Mouse (Mus musculus): ENCODE results near the gene Srsf9. TPM values are rescaled to one million over a fixed set of nuclear protein-coding genes. Genes with fewer than 3 reads are reported as not detected.

Gene Srsf9
- polyA plus RNA-seq, 1 experiment from 2014 or later = 264 TPM

DNA sequence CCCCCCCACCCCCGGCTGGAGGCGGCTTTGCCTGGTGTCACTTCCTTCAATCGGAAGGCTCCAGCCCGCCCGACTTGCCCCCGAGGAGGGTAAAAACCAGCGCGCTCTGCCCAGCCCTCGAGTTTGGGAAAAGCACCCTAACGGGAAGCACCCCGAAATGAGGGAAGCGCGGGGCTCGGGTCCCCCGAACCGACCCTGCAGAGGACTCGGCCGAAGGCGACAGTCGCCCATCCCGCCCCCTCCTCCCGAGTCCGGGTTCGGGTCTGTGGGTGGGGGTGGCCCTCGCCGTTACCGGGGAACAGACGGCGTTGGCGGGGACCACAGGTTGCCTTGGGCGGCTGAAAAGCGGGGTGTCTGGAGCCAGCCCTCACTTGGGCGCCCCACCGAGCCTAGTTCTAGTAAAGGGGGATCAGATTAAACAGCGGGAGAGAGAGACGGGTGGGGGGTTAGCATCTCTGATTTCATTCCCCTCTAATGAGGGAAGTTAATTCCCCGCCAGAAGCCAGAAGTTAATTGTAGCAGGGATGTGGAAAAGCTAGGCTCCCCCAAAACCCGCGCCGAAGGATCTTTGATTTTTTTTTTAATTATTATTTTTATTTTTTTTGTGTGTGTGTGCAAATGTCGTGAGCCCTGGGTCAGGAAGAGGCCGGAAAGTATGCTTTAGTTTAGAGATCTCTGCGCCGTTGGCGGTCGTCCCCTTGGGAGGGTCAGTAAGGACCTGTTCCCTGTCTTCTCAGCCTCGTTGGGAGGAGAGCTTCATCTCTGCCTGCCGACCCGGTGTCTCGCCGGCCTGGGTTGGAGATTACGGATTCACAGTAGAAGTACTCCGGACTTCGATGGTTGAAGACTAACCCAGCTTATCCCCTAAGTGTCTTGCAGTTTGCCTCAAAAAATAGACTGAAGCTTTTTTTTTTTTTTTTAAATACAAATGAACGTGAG is 902 bp downstream of the Srsf9 start:
- under 1% methylated on average over 54 of the region's 55 CpGs for WGBS
- H3K4me3 ChIP-seq (replicated peaks) = peak overlapping the region; percentile 95
- no peaks in the 10 kb centered on the region for H3K9me3 ChIP-seq (replicated peaks)
- H3K4me1 ChIP-seq = peaks cover 30% of the 10 kb centered on the region
- peaks cover 31% of the 10 kb centered on the region for H3K36me3 ChIP-seq
- H3K27ac ChIP-seq (replicated peaks) = peak overlapping the region; percentile 88
- peak; percentile 40 for ATAC-seq (ENCODE audit: insufficient number of reproducible peaks, low FRiP score, low TSS enrichment, low read depth)
- H3K27me3 ChIP-seq = no peaks in the 10 kb centered on the region
- H3K4me2 ChIP-seq (replicated peaks) = peak overlapping the region; percentile 68
- H3K9ac ChIP-seq = peak overlapping the region; percentile 86

GRCm38 (mm10) chr5:115330955-115331354 is 4.0 kb downstream of the Srsf9 start:
- no peaks in the 10 kb centered on the region for H3K27me3 ChIP-seq
- WGBS = 75% methylated on average over 9 of the region's 9 CpGs
- peaks cover 26% of the 10 kb centered on the region for H3K4me1 ChIP-seq
- H3K27ac ChIP-seq (replicated peaks) = no peak overlapping the region
- no peak for ATAC-seq (ENCODE audit: insufficient number of reproducible peaks, low FRiP score, low TSS enrichment, low read depth)
- no peak overlapping the region for H3K4me2 ChIP-seq (replicated peaks)
- no peak overlapping the region for H3K9ac ChIP-seq
- H3K9me3 ChIP-seq (replicated peaks) = no peaks in the 10 kb centered on the region
- H3K4me3 ChIP-seq (replicated peaks) = no peak overlapping the region
- peaks cover 62% of the 10 kb centered on the region for H3K36me3 ChIP-seq

- no peak overlapping the region for H3K4me3 ChIP-seq (replicated peaks)
- H3K4me2 ChIP-seq (replicated peaks) = no peak overlapping the region
- no peak overlapping the region for H3K27ac ChIP-seq (replicated peaks)
- H3K9me3 ChIP-seq (replicated peaks) = no peaks in the 10 kb centered on the region
- ATAC-seq (ENCODE audit: insufficient number of reproducible peaks, low FRiP score, low TSS enrichment, low read depth) = no peak
- H3K36me3 ChIP-seq = peaks cover 74% of the 10 kb centered on the region
- H3K9ac ChIP-seq = no peak overlapping the region
- no peaks in the 10 kb centered on the region for H3K27me3 ChIP-seq
- H3K4me1 ChIP-seq = peaks cover 13% of the 10 kb centered on the region; the same call in 1 of the 2 replicates
- WGBS = 78% methylated on average over 3 of the region's 3 CpGs
These were observed 6.6 kb downstream of the Srsf9 start for GRCm38 (mm10) chr5:115333626-115334025.

- no peak overlapping the region; the same call in 1 of the 2 replicates for H3K9ac ChIP-seq
- no peaks in the 10 kb centered on the region for H3K9me3 ChIP-seq (replicated peaks)
- H3K27ac ChIP-seq (replicated peaks) = no peak overlapping the region
- peak overlapping the region; percentile 97 for H3K4me3 ChIP-seq (replicated peaks)
- 27% methylated on average over 7 of the region's 7 CpGs for WGBS
- peak overlapping the region; percentile 73 for H3K4me2 ChIP-seq (replicated peaks)
- no peaks in the 10 kb centered on the region for H3K27me3 ChIP-seq
- H3K4me1 ChIP-seq = peaks cover 23% of the 10 kb centered on the region
- no peak for ATAC-seq (ENCODE audit: insufficient number of reproducible peaks, low FRiP score, low TSS enrichment, low read depth)
- H3K36me3 ChIP-seq = peaks cover 49% of the 10 kb centered on the region
These were observed 13.0 kb downstream of the Srsf9 start for GRCm38 (mm10) chr5:115340007-115340406.

- Histone ChIP-seq H3K9ac (peak within 1 kb of the TSS; percentile 94), H3K9me3 (replicated peaks) (no peaks in the 10 kb centered on the region), H3K27me3 (no peaks in the 10 kb centered on the region), H3K4me1 (peaks cover 23% of the 10 kb centered on the region), H3K4me3 (replicated peaks) (peak within 1 kb of the TSS; percentile 97), H3K27ac (replicated peaks) (peak within 1 kb of the TSS; percentile 86), H3K4me2 (replicated peaks) (peak within 1 kb of the TSS; percentile 73), H3K36me3 (peaks cover 49% of the 10 kb centered on the region)
- WGBS = under 1% methylated on average over 62 of the region's 62 CpGs
- ATAC-seq (ENCODE audit: insufficient number of reproducible peaks, low FRiP score, low TSS enrichment, low read depth) = peak; percentile 89
These were observed 13.8 kb downstream of the Srsf9 start, which contains the start of the genes Gatc and Triap1 for GRCm38 (mm10) chr5:115340577-115341313. TSS of gene Gatc (minus strand) at chr5:115341178. TSS of gene Triap1 (plus strand) at chr5:115341225.

DNA sequence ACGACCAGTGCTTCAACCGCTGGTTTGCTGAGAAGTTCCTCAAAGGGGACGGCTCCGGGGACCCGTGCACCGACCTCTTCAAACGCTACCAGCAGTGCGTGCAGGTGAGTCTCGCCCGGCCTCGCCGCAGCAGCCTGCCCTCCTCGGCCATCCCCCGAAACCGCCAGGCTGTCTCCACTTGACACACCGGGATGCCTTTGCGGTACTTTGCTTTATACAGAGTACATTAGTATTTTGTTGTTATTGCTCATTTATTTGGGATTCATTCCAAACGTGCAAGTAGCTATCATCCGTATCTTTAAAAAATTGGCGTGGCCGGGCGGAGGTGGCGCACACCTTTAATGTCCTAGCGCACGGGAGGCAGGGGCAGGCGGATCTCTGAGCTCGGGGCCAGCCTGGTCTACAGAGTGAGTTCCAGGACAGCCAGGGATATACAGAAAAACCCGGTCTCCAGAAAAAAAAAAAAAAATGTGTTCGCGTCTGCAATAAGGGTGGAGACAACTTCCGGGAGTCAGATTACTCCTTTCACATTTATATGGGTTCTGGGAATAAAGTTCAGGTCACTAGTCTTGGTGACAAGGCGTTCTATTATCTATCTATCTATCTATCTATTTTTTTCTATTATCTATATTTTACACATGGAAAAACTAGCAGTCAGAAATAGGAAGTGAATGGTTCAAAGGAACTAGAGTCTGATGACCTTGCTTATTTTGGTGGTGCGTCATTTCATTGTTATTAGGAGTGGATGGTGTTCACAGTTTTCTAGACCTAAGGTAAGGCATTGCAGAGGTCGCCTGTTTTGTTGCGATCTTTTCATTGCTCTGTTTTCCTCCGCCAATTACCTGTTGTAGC is 14.6 kb downstream of the Srsf9 start:
- peak overlapping the region; percentile 73 for H3K4me2 ChIP-seq (replicated peaks)
- H3K9me3 ChIP-seq (replicated peaks) = no peaks in the 10 kb centered on the region
- H3K4me1 ChIP-seq = peaks cover 23% of the 10 kb centered on the region
- peaks cover 49% of the 10 kb centered on the region for H3K36me3 ChIP-seq
- H3K9ac ChIP-seq = peak overlapping the region; percentile 94
- no peak; the same call in 1 of the 2 replicates for ATAC-seq (ENCODE audit: insufficient number of reproducible peaks, low FRiP score, low TSS enrichment, low read depth)
- peak overlapping the region; percentile 97 for H3K4me3 ChIP-seq (replicated peaks)
- 12% methylated on average over 36 of the region's 36 CpGs for WGBS
- H3K27me3 ChIP-seq = no peaks in the 10 kb centered on the region
- H3K27ac ChIP-seq (replicated peaks) = peak overlapping the region; percentile 48; the same call in 1 of the 2 replicates

- WGBS = 2% methylated on average over 5 of the region's 5 CpGs
- ATAC-seq (ENCODE audit: insufficient number of reproducible peaks, low FRiP score, low TSS enrichment, low read depth) = 0 out of 2 replicates have a peak, but pooled peaks have one; percentile 44
These were observed 20.6 kb downstream of the Srsf9 start for GRCm38 (mm10) chr5:115347564-115347963.

DNA sequence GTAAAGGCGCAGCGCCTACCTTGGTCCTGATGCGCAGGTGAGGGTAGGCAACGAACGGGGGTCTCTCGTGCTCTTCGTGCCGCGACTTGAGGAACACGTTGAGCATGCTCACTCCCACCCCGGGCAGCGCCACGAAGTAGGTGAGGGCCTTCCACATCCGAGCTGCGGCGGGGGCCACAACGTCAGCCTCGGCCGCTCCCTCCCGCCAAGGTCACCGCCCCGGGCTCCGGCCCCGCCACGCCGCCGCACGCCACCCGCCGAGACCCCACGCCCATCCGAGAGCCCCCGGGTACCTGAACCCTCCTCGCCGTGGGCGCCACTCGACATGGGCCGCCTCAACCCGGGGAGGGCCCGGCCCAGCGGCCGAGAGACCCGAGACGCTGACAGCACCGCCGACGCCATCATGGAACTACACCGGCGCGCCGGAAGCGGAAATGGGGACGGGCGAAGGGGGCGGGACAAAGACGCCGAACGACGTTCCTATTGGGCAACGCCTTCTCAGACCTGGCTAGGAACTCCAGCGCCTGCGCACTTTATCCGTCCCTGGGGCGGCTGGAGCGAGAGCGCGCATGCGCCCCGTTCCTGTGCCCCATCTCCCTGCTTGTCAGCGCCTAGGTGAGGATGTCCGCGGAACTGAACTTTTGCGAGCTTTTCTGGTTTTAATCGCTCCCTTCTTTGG is 21.7 kb downstream of the Srsf9 start, which contains the start of gene Cox6a1:
Cox6a1 (minus strand) TSS at position 436 of the 679 bp plus-strand sequence.
- WGBS = under 1% methylated on average over 64 of the region's 74 CpGs
- Histone ChIP-seq H3K4me2 (replicated peaks) (peak within 1 kb of the TSS; percentile 90), H3K36me3 (peaks cover 29% of the 10 kb centered on the region), H3K27me3 (no peaks in the 10 kb centered on the region), H3K9ac (peak within 1 kb of the TSS; percentile 93), H3K4me3 (replicated peaks) (peak within 1 kb of the TSS; percentile 94), H3K4me1 (peaks cover 13% of the 10 kb centered on the region), H3K9me3 (replicated peaks) (no peaks in the 10 kb centered on the region), H3K27ac (replicated peaks) (peak within 1 kb of the TSS; percentile 86)
- ATAC-seq (ENCODE audit: insufficient number of reproducible peaks, low FRiP score, low TSS enrichment, low read depth) = peak; percentile 95

More at GRCm38 (mm10) chr5:115347564-115347963, 20.6 kb downstream of the Srsf9 start:
- peak overlapping the region; percentile 93; the same call in 1 of the 2 replicates for H3K9ac ChIP-seq
- no peak overlapping the region; the same call in 1 of the 2 replicates for H3K27ac ChIP-seq (replicated peaks)
- no peaks in the 10 kb centered on the region for H3K27me3 ChIP-seq
- peak overlapping the region; percentile 94 for H3K4me3 ChIP-seq (replicated peaks)
- H3K36me3 ChIP-seq = peaks cover 41% of the 10 kb centered on the region
- H3K4me2 ChIP-seq (replicated peaks) = peak overlapping the region; percentile 90
- peaks cover 13% of the 10 kb centered on the region for H3K4me1 ChIP-seq
- no peaks in the 10 kb centered on the region for H3K9me3 ChIP-seq (replicated peaks)

GRCm38 (mm10) chr5:115349225-115349555 is 22.2 kb downstream of the Srsf9 start:
- Histone ChIP-seq H3K9ac (peak overlapping the region; percentile 64), H3K9me3 (replicated peaks) (no peaks in the 10 kb centered on the region), H3K4me1 (peaks cover 13% of the 10 kb centered on the region), H3K36me3 (peaks cover 24% of the 10 kb centered on the region), H3K4me2 (replicated peaks) (peak overlapping the region; percentile 90), H3K4me3 (replicated peaks) (peak overlapping the region; percentile 94), H3K27ac (replicated peaks) (peak overlapping the region; percentile 86), H3K27me3 (no peaks in the 10 kb centered on the region)
- under 1% methylated on average over 18 of the region's 18 CpGs for WGBS
- ATAC-seq (ENCODE audit: insufficient number of reproducible peaks, low FRiP score, low TSS enrichment, low read depth) = no peak

- H3K4me3 ChIP-seq (replicated peaks) = no peak overlapping the region
- peaks cover 3% of the 10 kb centered on the region for H3K36me3 ChIP-seq
- no peaks in the 10 kb centered on the region for H3K27me3 ChIP-seq
- ATAC-seq (ENCODE audit: insufficient number of reproducible peaks, low FRiP score, low TSS enrichment, low read depth) = no peak
- H3K9me3 ChIP-seq (replicated peaks) = no peaks in the 10 kb centered on the region
- no peak overlapping the region for H3K27ac ChIP-seq (replicated peaks)
- 82% methylated on average over 5 of the region's 5 CpGs for WGBS
- H3K9ac ChIP-seq = no peak overlapping the region
- no peak overlapping the region for H3K4me2 ChIP-seq (replicated peaks)
- H3K4me1 ChIP-seq = peaks cover 13% of the 10 kb centered on the region
These were observed 24.4 kb downstream of the Srsf9 start for GRCm38 (mm10) chr5:115351348-115351747.

Data from embryonic facial prominence, embryonic 15.5 days (tissue).